Comparison of ENCODE assay signal across 8 mouse cellular contexts in genomic region chr7:27552931-27553513, GRCm38 (mm10). TPM values are rescaled to one million over a fixed set of nuclear protein-coding genes. Genes with fewer than 3 reads are reported as not detected.
DNase-seq lines count a peak whose midpoint lies in the region; ATAC-seq lines count a peak whose summit lies in the region.

TSS of gene Pld3 (minus strand) at chr7:27553218.
TSS of gene 2310022A10Rik (plus strand) at chr7:27553233.

- no peaks in the 10 kb centered on the region for H3K27me3 ChIP-seq in hindbrain, embryonic 15.5 days

- no peaks in the 10 kb centered on the region for H3K9me3 ChIP-seq in hindbrain, embryonic 15.5 days

- peak within 1 kb of the TSS; percentile 68 for H3K27ac ChIP-seq in hindbrain, embryonic 15.5 days (replicated peaks)

- peaks cover 25% of the 10 kb centered on the region for H3K4me1 ChIP-seq in hindbrain, embryonic 15.5 days (replicated peaks)

- WGBS in hindbrain, embryonic 15.5 days = under 1% methylated on average over 41 of the region's 41 CpGs

- peak; percentile 98 for DNase-seq in T-cell, adult 2 months (ENCODE audit: low spot score)
- DNase-seq in cerebellum, postnatal 36 days = peak; percentile 95 to 98
- peak; percentile 97 for DNase-seq in frontal cortex, postnatal 36 days (ENCODE audit: low spot score in 2 of 2)
- peak; percentile 97 for DNase-seq in left cerebral cortex, adult 11 months (ENCODE audit: low spot score)
- peak; percentile 96 to 98 for DNase-seq in lung, postnatal 4 days
- DNase-seq in retina, postnatal 7 days (ENCODE audit: low read depth, low spot score) = peak; percentile 90
- peak; percentile 88 for DNase-seq in urinary bladder, adult 2 months (ENCODE audit: low spot score)

- H3K36me3 ChIP-seq in hindbrain, embryonic 15.5 days = peaks cover 11% of the 10 kb centered on the region

- peak within 1 kb of the TSS; percentile 92 for H3K4me2 ChIP-seq in hindbrain, embryonic 15.5 days

- peak within 1 kb of the TSS; percentile 90 for H3K4me3 ChIP-seq in hindbrain, embryonic 15.5 days

- peak; percentile 99 for ATAC-seq in hindbrain, embryonic 15.5 days (ENCODE audit: low FRiP score, low read depth)

- H3K9ac ChIP-seq in hindbrain, embryonic 15.5 days = peak within 1 kb of the TSS; percentile 72

RNA-seq across cellular contexts. Expression of gene Pld3, which starts in this region (rescaled TPM):
- 189 TPM in 2 replicates for polyA plus RNA-seq in hindbrain, embryonic 15.5 days (2015; fragmentation: Nextera tagmentation; extraction: Ambion mirVana)
- polyA plus RNA-seq in urinary bladder, adult 2 months (2012; rRNA removed) = 85.8 and 97.5 TPM in 2 replicates

RNA-seq across cellular contexts. Expression of gene 2310022A10Rik, which starts in this region (rescaled TPM):
- 32.0 and 36.6 TPM in 2 replicates for polyA plus RNA-seq in hindbrain, embryonic 15.5 days (2015; fragmentation: Nextera tagmentation; extraction: Ambion mirVana)
- polyA plus RNA-seq in urinary bladder, adult 2 months (2012; rRNA removed) = 16.7 and 17.1 TPM in 2 replicates

Comparison
In these comparisons a context has a peak if more than half of its experiments do, and no peak if none do; other contexts are left out.
1. Peak in every context shown above with its lines: DNase-seq, ATAC-seq, H3K4me3 ChIP-seq and H3K27ac ChIP-seq.